Mouse (Mus musculus) urinary bladder, postnatal 36 days (tissue): ENCODE data around the gene Zfp420.
A peak's percentile ranks its signal among the peaks of the same experiment; 100 is the strongest.
"Not testable (repeated sequence)": the region's sequence is repeated elsewhere in the genome, so short reads cannot be mapped to it uniquely, and the experiment has no call there.

Source experiments
- DNase-seq, 2 experiments: peaks; one replicate each; pipeline ENCODE4 v3.0.0; 2022; ENCODE audit warnings: low spot score in 2 of 2, mixed read lengths in 1 of 2

The Zfp420 gene

DNA sequence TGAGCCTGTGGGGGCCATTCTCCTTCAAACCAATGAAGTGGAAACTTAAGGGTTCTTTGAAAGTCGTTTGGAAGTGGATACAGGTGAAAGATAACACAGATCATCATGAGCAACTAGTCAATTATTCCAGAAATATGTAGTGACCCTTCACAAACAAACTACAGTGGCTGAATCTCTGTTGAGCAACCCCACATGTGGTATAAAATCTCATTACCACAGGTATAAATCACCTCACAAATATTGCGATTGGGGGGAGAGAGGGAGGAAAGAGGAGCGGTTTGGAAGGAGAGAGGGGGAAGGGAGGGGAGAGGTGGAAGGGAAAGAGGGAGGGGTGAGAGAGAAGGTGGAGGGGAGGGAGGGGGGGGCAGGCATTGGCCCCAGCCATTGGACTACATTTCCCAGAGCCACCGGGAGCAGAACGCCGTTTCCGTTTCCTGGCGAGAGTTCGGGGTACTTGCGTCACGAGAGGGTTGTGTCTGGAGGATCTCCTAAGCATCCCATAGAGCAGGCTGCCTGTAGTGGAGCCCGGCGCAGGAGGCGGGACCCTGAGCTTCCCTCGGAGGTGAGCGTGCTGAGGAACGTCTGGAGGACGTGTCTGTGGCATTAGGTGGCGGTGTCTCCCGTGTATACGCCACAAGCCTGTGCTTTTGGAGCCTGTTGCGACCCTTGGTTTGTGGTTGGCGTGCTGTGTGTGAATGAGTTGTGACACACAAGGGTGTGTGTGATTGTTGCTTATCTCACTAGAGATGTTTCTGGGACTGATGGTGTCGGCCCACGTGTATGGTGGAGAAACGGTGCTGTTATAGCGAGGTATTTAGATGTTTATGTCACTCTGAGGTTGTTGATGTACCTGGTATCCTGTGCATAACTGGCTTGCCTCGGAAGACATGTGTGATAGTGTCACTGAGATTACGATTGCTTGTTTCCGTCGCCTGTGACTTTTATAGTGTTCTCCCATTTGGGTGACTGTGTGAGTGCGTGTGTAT lies at the start of gene Zfp420:
TSS of gene Zfp420 (plus strand) at position 448 of the 986 bp plus-strand sequence.
- DNase-seq, result peak; percentile 70 to 90

DNA sequence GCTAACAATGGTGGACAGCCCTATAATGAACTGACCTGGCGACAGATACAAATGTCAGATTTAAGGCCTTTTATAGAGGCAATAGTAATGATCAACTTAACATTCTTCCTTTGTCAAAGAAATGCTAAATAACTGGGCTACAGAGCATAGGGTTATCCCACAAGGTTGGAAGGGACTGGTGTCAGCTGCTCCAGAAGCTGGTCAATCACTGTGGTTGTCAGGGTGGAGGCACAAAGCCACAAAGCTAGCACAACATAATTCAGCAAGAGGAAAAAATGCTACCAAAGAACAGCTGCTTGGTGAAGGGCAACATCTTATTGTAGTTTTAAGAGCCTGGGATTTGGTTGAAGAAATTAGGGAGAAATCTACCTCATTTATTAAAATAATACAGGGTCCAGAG lies 47.5 kb upstream of the Zfp420 start:
- no peak for DNase-seq

DNA sequence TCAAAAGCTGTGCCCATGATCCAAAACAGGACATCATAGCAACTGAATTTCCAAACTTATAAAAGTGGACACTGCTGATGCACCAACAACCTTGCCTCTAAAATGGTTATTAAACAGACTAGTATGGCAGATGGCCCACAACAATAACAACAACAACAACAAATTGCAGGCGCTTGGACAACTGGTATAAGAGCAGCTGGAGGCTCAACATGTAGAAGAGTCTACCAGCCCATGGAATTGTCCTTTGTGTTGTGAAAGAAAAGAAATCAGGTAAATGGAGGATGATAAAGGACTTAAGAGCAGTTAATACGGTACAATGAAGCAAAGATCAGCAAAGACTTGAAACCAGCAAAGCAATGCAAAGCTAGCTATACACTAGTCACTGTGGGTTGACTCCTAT lies 45.4 kb upstream of the Zfp420 start:
- no peak for DNase-seq

DNA sequence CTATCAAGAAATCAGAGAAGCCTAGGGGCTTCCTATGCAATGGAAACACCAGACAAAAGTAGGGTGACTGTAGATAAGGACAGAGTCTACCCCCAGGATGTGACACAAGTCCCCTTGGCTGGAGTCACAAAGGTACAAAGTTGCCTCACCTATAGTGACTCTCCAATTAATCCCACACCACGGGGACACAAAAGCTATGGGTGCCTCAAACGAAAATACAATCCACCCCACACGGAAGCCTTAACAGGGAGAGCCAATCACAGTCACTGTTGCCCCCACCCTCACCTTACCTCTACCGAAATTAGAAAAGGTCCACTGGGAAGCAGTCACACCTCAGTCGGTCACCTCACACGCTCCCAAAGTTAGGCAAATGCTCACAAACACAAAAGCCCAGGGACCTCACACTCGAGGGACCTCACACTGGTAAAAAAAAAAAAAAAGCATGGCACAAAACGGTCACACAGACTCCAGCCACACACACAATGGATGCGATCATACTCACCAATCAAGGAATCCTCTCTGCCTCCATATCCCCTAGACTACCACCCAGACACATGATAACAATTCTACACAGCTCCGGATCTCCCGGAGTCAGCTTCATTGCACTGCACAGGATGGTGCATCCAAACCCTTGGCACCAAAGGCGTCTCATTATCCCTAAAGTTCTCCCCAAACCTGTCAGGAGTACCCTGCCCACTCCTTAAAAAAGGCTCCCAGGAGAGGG lies 44.6 kb upstream of the Zfp420 start:
- DNase-seq, result no peak

DNA sequence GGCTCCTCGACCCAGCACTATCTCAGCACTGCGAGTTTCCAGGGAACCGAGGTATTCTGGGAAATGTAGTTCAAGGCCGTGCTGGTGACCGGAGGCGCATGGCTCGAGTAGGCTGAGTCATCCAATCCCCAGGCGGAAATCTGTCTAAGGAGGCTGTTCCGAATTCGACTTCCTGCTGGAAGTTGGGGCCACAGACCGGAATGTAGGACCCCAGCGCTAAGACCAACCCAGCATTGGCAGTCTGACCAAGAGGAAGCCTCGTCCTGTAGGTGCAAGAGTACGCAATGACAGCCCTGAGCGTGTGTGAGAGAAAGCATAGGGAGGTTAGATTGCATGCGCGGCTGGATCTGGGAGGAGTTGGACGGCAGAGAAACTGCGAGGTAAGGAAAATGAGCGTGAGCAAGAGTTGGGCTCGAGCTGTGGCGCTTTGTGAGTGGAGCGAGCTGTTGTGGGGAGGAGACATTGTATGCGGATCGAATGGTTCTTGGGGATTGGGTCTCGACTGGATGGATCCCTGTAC lies 43.8 kb upstream of the Zfp420 start, which contains the start of gene Zfp790:
TSS of gene Zfp790 (plus strand) at position 205 of the 520 bp plus-strand sequence.
- peak; percentile 81 to 88 for DNase-seq

DNA sequence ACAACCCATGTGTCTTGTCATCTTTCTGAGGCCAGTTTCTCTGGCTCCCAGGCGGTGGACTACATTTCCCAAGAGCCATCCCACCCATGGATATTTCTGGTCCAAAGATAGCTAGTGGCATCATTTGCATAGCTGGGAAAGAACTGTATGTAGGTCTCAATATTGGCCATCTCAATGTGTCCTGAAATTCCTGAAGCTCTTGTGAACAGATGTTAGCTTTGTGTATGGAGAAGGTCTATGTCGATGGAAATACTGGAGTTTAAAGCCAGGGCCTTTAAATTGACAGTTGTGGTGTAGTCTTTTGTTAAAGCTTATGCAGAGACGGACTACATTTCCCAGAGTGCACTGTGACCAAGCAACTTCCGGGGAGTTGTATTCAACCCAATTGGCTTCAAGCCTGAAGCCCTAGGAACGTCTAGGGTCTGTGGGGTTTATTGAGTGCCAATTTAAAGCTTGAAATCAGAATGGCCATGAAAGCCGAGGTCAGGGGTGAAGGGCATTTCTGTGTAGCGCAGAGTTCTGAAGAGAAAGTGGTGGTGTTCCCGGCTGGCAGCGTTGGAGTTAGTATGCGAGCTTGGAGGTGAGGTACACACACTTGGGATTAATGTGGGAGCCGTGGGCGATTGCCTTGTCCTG lies 41.0 kb upstream of the Zfp420 start:
- DNase-seq, result peak; percentile 63 to 65

DNA sequence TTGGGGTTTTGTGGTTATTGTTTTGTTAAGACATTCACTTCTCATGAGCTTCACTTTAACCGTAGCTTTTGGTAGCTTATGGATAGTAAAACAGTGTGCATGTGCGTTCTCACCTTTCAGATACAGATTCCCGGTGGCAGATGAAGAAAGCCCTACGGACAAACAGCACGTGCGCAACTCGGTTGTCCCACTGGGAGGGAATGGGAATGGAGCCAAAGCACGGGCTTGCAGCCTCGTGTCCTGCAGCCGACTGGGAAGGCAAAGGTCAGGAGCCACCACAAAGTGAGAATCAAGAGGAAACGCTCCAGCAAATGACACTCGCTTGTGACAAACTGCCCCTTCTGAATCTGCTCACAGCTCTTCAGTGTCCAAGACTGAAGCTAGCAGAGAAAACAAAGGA lies 31.8 kb upstream of the Zfp420 start:
- no peak for DNase-seq

DNA sequence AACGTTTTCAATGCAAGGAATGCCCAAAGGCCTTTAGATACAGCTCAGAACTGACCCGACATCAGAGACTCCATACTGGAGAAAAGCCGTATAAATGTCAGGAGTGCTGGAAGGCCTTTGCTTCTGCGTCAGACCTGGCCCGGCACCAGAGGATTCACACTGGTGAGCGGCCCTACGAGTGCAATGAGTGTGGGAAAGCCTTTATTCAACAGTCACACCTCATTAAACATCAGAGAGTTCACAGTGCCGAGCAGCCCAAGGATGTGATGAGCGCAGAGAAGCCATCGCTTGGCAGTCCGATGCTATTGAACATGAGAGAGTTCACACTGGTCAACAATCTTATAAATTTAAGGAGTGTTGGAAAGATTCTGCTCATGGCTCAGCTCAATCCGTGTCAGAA lies 30.0 kb upstream of the Zfp420 start:
- no peak for DNase-seq

DNA sequence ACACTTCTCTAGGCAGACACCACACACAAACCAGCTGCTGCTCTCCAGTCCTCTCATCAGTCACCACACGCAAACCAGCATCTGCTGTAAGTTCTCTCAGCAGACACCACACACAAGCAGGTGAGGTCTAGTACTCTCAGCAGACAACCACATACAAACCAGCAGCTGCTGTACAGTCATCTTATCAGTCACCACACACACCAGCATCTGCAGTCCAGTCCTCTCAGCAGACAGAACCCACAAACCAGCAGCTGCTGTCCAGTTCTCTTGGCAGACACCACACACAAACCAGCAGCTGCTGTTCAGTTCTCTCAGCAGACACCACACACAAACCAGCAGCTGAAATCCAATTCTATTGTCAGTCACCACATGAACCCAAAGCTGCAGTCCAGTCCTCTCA lies 23.0 kb upstream of the Zfp420 start:
- no peak for DNase-seq

DNA sequence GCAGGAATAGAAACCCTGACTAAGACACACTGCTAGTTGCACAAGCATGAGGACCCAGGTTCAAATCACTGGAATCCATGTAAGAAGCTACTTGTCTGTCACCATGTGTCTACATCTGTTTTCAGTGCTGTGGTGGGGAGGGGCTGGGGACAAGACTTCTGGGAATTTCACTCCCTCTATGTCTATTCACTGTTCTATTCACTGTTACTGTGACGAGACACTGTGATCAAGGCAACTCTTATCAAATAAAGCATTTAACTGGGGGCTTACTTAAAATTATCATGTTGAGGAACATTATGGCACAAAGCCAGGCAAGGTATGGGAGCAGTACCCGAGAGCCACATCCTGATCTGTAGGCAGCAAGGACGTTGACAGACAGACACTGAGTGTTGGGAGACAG lies 20.5 kb upstream of the Zfp420 start:
- DNase-seq, result no peak

DNA sequence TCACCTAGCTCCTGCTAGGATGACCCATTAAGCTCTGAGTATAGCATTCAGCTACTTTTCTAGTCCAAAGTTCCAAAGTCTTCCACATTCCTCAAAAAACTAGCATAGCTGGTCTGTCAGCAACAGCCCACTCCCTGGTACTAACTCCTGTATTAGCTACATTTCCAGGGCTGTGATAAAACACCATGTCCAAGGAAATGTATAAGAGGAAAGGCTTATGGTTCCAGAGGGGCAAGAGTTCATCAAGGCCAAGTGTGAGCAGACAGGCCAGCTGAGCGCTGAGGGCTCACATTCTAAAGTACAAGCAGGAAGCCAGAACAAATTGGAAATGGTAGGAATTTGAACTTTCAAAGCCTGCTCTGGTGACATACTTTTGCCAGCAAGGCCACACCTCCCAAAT lies 17.7 kb upstream of the Zfp420 start:
- DNase-seq, result no peak

DNA sequence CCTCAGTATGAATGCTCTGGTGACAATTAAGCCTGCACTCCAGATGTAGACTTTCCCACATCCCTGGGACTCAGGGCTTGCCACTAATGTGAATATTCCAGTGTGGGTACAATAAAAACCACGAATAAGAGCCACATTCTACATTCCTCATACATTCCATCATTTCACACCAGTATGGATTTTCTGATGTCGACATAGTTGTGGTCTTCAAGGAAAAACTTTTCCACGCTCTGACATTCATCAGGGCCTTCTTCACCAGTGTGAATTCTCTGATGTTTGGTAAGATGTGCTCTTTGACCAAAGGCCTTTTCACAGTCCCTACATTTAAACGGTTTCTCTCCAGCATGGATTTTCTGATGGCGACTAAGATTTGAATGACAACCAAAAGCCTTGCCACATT lies 15.2 kb upstream of the Zfp420 start:
- DNase-seq, result no peak

DNA sequence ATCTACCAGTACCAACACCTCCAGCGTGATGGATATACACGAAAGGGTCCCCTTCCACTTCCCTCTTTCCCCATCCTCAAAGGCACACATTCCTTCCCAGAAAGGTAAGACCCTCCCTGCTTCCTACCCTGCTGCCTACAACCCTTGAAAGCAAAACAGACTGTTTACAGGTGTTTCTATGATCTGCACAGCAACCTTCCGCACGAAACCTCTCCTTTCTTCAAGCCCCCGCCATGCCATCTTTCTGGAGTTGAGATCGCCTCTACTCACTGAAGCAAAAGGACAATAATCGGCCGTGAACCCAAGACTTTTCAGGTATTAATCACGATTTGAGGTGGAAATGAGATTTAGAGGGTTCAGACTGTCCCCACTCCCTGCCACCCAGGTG lies 7.0 kb upstream of the Zfp420 start:
- DNase-seq, result no peak

DNA sequence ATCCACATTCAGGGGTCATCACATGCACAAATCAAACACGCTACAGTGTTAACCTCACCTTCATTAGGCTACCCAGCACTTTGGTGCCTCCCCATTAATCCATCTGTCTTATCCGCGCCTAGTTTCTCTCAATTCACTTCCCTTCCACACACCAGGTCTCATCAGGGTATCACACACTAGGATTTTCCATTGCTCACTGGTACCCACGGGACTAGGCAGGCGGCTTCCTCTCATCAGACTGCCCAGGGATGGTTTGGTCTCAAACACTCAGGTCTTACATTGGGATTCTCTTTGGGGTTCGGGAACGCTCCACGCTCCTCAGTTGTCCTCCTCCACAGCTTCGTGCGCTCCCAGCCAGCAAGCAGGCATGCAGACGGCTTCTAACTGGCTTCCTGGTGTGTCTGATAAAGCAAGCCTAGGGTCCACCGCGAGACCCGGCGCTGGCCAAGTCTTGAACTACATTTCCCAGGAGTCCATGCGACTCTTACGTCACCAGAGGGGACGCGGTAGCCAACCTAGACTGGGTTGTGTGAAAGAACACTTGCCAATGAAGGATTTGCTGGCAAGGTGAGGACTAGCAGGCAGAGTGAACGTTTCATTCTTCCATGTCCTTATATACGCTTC lies 6.4 kb upstream of the Zfp420 start, which contains the start of gene Zfp940:
TSS of gene Zfp940 (minus strand) at position 451 of the 624 bp plus-strand sequence.
- peak; percentile 77 to 80 for DNase-seq

DNA sequence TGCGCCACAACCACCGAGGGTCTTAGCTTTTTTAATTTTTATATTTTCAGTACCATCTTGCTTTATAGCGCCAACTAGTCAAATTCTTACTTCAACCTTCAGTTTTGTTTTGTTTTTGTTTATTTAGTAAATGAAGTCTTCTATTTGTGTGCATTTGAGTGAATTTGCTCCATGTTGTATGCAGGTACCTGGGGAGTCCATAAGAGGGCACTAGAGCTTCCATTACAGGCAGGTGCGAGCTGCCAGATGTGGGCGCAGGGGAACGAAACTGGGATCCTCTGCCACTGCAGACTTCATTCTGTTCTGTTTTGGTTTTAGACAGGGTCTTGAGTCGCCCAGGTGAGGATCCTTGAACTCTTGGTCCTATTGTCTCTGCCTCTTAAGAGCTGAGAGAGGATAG lies 1.9 kb downstream of the Zfp420 start:
- DNase-seq, result no peak

DNA sequence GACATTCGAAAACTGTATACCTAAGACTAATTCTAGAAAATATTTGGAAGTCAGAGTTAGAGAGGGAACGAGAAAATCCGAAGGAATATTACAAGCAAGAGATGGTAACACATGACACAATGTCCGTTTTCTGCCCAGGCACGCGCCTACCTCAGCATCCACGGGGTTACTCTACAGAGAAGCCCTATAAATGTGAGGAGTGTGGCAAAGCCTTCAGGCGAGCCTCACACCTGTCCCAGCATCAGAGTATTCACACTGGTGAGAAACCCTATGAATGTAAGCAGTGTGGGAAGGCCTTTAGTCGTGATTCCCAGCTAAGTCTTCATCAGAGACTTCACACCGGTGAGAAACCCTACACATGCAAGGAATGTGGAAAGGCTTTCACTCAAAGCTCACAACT lies 14.5 kb downstream of the Zfp420 start:
- DNase-seq, result no peak

DNA sequence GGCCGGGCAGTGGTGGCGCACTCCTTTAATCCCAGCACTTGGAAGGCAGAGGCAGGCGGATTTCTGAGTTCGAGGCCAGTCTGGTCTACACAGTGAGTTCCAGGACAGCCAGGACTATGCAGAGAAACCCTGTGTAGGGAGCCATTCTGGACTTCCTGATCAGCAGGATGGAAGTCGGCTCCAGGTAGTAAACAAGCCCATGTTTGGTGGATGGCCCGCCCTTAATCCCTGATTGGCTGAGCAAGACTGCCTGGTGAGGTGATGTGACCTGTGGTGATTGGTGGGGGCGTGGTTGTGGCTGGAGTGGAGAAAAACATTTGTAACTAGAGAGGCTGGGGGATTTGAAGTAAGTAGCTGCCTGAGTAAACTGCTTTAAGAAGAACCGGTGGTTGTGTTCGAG lies 17.8 kb downstream of the Zfp420 start:
- DNase-seq, result not testable (repeated sequence)

DNA sequence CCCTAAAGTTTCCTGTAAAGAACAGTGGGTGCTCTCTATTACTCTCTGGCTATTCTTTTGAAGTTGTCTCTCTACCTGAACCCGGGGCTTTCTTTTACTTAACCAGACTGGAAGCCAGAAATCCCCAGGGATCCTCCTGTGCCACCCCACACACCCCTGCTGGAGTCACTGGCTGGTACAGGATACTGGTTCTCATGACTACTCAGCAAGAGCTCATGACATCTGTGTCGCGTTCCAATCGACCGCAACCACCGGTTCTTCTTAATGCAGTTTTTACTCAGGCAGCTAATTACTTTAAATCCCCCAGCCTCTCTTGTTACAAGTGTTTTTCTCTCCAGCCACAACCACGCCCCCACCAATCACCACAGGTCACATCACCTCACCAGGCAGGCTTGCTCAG lies 20.3 kb downstream of the Zfp420 start:
- no peak for DNase-seq

DNA sequence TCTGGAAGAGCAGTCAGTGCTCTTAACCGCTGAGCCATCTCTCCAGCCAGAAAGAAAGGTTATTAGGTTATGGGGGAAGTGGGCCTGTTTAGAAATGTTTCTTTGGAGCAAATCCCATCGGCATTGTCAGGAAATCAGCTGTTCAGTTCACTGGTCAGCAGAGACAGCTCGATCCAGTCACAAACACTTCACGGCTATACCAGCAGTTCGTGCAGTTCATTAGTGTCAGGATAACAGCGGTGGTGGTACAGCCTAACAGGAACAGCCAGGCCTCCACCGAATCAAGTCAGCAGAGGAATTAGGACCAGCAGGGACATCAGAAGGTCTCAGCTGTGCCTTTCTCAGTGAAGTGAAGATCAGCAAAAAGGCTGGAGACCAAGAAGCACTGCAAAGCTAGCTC lies 21.1 kb downstream of the Zfp420 start:
- DNase-seq, result no peak

DNA sequence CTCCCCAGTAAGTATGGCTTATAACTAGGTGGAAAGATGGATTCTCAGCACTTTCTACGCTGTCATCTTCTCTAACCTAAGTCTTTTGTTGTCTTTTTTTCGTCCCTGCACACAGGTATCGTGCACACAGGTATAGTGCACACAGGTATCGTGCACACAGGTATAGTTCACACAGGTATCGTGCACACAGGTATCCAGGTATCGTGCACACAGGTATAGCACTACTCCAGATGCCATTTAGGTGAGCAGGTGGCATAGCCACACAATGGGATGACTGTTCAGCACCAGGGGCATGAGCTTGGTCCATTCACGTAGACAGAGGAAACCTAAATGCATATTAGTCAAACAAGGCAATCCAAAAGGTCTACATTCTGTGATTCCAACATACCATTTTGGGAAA lies 30.7 kb downstream of the Zfp420 start:
- no peak for DNase-seq

DNA sequence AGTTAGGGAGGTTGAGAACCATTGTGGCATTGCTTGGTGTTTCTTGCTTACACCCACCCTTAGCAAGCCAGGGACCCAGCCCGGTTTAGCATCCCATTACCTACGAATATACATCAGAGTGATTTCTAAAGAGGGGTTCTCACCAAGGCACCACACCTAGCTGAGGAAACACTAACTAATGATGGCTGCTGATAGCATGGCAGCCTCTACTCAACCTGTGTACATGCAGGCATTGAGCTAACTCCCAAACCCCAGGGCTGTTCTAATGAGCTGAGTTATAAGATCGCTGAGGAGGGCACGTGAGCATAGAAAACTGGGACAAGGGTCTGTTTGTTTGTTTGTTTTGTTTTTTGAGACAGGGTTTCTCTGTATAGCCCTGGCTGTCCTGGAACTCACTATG lies 33.0 kb downstream of the Zfp420 start:
- DNase-seq, result no peak

DNA sequence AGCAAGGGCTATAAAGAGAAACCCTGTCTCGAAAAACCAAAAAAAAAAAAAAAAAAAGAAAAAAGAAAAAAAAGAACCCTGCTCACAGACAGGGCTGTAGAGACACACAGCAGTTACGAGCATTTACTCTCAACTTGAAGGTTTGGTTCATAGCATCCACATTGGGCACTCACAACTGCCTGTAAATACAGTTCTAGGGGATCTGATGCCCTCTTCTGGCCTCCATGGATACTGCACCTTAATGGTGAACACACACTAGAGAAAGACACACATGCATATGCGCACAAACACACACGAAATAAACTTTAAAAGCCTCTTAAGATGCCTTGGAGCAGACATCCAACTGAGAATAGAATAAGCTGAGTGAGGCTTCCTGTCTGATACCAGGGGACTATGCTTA lies 38.6 kb downstream of the Zfp420 start:
- DNase-seq, result no peak
